Mouse (Mus musculus): ENCODE measurements around the gene Inpp5f. TPM values are rescaled to one million over a fixed set of nuclear protein-coding genes. Genes with fewer than 3 reads are reported as not detected.
"Not testable (repeated sequence)": the region's sequence is repeated elsewhere in the genome, so short reads cannot be mapped to it uniquely, and the experiment has no call there.

Inpp5f gene
- total RNA-seq (2022), result 10 to 100 TPM; 21.7 to 32.3 (median 27.2) TPM

DNA sequence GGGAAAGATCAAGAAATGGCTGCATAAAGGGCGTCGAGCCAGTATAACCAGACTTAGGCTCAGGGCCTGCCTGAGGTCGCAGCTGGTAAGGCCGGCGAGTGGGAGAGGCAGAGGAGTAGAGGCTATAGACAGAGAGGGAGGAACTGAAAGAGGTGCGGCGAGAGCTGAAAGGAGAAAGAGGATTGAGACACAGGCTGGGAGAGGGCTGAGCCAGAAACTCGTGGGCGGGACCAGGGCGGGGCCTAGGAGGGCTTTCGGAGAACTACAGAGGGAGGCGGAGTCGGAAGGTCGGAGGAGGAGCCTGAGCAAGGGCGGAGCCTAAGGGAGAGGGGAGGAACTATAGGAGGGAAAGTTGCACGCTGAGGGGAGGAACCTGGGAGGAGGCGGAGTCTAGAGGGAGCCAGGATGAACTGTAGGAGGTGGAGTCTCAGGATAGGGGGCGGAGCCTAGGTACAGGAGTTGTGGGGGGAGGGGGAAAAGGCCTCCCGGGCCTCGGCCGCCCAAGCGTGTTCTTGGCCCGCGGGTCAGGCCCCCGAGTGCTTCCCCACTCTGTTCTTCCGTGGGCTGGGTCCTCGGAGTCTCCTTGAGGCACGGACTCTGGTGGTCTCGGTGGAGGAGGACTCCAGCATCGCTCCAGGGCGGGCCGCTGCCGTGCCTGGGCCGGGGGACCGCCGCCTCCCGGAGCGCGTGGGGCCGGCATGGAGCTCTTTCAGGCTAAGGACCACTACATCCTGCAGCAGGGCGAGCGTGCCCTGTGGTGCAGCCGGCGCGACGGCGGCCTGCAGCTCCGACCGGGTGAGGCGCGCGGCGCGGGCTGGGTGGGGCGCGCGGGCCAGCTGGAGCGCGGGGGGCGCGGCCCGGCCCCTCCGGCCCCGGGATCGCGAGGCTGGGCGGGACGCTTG, at the start of gene Inpp5f:
Gene Inpp5f, plus strand, starts transcription at position 432 of the 902 bp plus-strand sequence.
- peak; percentile 99 for DNase-seq

DNA sequence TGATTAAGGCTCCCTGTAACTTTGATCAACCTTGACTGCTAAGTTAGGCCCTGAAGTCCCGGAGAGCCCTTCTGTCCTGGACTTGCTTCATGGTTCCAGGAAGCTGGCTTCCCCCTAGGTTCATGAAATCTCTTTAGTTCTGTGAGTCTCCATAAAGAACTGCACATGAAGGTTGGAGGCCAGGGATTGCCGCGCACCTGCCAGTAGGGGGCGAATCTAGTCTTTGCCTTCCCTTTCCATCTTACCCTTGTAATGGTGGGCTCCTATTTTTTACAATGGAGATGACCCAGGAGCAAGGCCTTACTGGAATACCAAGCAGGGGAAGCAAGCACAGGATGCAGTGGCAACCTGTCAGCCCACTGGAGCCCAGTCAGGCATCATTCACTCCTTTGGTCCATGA, 47.8 kb upstream of the Inpp5f start:
- DNase-seq, result no peak

DNA sequence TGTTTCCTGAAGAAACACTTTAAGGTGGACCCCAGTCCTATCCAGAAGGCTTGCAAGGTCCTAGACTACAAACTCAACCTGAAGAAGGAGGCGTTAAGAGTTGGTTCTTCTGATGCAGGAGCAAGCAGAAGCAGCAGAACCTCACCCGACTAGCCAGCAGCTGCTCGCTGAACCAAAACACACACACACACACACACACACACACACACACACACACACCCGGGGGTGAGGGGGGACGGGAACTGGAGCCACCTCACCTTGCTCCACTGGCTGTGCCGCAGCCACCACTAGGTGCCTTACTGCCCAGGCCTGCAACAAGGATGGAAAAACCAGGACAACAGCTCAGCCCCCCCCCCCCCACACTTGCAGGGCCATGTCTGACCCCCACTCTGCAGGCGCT, 44.8 kb upstream of the Inpp5f start:
- DNase-seq, result no peak

DNA sequence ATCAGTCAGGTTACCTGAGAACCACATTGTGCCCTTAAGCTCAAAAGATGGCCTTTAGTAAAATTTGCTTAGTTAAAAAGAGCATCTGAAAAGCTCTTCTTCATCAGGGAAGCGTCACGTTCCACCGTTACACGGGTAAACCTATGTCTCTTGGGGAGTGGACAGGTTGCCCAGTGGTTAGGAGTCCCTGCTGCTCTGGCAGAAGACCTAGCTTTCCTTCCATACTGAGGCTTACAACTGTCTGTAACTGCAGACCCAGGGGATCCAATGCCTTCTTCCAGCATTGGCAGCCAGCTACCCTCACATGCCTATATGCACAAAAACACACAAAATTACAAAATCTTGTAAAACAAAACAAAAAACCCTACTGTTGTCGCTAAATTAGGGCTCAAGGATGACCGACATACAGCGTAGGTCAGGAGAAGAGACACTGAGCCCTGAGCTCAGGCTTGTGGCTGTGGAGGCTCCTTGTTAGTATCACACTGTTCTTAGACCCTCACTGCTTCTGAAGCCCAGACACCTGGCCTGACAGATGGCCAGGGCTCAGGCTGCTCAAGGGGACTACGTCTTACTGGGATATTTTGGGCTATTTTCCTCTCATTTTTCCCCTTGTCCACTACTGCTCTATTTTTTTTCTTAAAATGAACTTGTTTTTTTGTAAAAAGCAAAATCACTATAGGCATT, 43.4 kb upstream of the Inpp5f start:
- no peak for DNase-seq

DNA sequence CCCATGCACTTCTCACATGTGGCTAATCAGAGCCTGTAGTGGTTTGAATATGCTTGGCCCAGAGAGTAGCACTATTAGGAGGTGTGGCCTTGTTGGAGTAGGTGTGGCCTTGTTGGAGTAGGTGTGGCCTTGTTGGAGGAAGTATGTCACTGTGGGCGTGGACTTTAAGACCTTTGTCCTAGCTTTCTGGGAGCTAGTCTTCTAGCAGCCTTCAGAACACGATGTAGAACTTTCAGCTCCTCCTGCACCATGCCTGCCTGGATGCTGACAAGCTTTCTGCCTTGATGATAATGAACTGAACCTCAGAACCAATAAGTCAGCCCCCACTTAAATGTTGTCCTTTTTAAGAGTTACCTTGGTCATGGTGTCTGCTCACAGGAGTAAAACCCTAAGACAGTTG, 41.7 kb upstream of the Inpp5f start:
- not testable (repeated sequence) for DNase-seq

DNA sequence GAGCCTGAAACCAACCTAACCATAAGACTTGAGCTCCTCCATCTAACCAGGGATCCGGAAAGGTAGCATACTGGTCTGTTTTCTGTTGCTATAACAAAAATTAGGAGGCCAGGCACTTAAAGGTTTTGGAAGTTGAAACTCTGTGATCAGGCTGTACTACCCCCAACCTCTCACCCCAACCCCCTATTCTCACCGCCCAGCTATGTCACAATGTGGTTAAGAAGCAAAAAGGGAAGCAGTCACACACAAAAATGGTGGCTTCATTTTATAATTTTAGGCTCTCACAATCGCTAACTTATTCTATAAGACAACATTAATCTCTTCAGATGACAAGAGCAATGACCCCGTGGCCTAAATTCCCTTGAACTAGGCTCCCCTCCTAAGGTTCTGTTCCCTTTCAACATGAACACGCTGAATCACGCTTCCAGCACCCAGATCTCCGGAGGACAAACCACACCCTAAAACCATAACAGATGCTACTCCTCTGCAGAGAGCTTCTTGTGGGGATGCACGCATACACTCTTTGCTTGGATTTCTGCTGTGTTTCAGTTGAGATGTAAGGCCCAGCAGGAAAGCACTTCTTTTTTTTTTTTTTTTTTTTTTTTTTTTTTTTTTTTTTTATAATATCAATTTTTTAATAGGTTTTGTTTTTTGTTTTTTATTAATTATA, 41.0 kb upstream of the Inpp5f start:
- no peak for DNase-seq

DNA sequence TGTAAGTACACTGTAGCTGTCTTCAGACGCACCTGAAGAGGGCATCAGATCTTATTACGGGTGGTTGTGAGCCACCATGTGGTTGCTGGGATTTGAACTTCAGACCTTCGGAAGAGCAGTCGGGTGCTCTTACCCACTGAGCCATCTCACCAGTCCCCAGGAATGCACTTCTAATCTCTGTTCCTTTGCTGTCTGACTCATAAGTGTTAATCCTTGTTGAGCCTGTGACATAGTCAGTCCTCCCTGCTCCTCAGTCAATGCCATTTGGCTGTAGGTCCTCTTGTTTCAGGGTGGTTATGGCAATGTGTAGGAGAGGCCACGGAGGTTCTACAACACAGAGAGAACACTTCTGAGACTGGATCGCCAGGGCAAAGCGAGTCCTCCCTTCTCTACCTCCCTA, 40.5 kb upstream of the Inpp5f start:
- not testable (repeated sequence) for DNase-seq

DNA sequence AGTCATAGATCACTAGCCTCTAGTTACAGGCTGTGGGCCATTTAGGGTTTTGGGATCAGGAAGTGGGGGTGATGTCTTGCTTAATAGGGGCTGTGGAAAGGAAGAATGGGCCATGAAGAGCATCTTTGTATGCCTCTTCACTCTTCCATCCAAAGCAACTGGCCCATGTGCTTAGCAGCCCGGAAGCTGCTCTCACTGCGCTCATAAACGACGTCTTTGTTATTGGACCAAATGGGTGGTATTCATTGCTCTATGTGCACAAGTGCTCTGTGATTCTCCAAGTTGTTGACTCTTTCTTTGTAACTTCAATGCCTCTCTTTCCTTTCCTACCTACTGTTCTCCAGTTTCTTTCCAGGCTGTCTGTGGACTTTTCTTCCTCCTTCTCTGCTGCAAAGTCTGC, 39.1 kb upstream of the Inpp5f start:
- DNase-seq, result no peak

DNA sequence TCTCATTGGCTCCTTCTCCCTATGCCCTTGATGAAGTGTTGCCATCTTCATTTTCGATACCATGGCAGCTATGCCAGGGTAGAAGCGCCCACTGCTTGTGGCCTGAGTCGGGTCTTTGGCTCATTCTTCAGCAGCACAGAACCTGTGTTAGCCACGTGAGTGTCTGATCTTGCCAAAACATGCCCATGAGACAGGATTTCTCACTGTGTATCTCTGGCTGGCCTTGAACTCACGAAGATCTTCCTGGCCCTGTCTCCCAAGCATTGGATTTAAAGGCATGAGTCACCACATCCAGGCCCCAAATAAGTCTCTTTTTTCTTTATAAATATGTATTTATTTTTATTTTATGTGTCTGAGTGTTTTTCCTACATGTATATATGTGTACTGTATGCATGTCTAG, 35.9 kb upstream of the Inpp5f start:
- DNase-seq, result peak; percentile 57

DNA sequence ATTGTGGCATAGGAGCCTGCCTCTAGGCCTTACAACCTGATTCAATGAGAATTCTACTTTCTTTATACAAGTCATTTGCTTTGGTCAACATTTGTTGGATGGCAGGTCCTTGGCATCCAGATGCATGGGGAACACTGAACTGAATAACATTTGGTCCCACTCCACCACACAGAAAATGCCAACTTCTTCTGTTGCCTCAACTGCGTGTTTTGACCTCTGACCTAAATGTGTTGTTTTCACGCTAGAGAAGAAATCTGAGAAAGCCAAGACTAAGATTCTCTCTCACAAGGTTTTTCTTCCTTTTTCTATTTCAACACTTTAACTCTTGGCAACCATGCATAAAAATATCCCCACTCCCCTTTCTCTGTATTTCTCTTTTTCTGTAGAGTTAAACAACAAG, 35.3 kb upstream of the Inpp5f start:
- no peak for DNase-seq

DNA sequence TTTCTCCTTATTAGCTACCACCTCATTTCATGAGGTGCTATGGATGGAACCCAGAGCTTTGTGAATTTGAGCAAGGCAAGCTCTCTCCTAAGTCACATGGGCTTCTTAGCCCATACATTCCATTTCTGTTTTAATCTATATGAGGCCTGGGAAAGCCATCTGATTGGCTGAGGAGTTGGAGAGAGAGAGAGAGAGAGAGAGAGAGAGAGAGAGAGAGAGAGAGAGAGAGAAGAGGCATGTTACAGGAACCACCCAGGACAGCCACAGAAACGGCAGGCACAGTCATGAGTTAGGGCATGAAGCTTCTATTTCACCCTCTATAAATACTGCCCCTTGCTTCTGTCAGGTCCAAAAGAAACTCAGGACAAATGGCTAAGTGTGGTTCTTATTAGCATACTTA, 33.5 kb upstream of the Inpp5f start:
- DNase-seq, result no peak

DNA sequence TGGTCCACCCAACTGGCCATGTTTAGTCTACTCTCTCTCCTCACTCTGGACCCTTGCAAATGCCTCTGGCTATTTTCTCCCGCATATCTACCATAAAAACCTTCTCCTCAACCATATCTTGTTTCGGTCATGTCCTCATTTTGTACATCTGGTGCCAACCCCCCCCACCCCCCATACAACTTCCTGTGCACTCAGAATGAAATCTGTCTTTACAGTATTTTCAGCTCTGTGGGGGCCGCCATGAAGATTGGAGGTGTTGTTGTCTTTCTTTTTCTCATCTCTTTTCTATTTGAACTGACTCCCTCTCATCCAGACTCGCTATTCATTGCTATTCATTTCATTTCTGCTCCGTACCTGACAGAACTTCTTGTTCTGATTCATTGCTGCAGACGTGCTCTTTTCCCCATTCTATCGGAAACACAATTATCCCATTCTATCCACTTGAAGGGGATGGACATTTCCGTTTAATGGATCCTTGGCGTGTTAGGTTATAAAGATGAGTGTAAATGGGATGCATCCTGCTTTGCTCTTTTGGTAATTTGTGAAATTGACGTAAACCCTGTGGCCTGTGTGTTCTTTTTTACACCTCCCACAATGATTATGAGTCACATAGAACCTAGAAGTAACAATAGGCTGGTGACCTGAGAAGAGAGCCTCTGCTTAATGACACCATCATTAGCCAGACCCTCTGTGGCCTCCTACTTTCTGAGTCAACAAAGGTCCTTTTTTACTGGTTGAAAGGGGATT, 32.8 kb upstream of the Inpp5f start:
- no peak for DNase-seq

DNA sequence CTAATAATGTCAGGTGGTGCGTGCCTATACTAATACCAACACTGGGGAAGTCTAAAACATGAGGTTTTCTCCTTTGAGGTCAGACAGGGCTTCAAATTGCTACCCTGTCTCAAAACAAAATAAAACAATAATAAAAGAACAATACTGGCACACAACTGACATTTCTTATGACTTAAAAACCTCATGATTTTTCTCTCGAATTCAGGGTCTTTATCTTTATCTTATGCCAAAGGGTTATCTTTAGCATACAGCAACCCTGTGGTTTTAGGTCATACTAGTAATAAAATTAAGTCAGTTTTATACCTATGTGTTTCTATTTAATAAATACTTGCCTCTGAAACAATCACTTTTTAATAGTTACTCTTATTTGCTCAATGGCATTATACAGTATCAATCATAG, 31.7 kb upstream of the Inpp5f start:
- no peak for DNase-seq

DNA sequence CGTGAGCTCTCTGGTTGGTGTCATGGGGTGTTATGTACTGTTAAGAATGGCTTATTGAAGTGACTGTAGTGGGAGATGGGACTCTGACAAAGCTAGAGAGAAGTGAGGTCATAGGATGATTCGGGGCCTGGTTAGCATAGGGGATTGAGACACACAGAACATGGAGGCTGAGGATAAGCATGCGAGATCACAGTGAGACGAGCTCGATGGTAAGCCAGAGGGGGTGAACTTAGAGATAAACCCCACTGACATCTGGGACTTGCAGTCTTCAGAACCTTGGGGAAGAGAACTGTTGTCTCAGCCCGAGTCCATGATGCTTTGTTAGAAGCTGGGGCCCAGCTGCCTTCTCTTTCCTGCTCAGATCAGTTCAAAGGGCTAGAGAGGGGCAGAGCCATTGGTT, 30.8 kb upstream of the Inpp5f start:
- DNase-seq, result no peak

DNA sequence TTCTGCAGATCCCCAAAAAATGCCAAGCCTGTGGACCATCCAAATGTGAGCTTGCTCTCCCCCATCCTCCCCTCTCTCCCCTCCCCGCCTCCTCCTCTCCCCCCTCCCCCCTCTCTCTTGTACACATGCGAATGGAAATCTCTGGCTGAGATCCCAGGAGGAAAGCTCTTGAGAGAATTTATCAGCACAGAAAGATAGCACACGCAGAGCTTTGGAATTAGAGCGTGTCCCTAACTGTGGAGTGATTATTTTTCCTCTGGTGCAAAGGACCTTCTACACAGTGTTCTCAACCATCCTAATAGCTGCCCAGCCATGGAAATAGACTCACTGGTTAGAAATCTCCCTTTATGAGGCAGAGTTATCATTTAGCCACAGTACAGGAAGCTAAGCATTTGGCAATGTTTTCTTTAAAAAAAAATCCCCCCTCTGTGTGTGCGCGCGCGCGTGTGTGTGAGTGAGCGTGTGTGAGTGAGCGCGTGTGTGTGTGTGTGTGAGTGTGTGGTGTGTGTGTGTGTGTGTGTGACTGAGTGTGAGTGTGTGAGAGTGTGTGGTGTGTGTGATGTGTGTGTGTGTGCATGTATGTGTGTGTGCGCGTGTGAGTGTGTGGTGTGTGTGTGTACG, 29.2 kb upstream of the Inpp5f start:
- no peak for DNase-seq

DNA sequence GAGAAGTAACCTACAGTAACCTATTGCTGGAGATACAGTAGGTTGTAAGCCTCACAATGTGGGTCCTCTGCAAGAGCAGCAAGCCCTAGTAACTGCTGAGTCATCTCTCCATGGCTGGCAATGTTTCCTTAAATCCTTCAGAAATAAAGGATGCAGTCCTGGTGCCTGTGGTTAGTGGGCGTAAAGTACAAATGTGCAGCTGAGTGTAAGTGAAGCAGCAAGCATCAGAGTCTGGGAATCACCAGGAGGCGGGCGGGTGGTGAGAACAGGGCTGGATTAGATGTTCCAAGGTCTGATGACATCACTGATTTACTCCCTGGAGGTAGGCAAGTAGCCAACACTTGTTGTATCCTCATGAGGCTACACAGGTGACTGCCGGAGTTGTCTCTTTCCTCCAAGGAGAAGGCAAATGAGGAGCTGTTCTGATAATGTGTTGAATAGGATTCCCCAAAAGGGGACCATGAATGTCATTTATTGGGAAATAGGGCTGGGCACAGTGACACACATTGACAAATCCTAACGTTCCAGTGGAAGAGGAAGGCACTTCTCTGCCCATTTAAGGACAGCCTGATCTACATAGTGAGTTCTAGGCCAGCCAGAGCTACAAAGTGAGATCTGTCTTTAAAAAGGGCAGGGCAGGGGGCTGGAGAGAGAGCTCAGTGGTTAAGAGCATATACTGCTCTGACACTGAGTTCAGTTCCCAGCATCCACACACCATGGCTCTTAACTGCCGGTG, 27.7 kb upstream of the Inpp5f start:
- peak; percentile 50 for DNase-seq

DNA sequence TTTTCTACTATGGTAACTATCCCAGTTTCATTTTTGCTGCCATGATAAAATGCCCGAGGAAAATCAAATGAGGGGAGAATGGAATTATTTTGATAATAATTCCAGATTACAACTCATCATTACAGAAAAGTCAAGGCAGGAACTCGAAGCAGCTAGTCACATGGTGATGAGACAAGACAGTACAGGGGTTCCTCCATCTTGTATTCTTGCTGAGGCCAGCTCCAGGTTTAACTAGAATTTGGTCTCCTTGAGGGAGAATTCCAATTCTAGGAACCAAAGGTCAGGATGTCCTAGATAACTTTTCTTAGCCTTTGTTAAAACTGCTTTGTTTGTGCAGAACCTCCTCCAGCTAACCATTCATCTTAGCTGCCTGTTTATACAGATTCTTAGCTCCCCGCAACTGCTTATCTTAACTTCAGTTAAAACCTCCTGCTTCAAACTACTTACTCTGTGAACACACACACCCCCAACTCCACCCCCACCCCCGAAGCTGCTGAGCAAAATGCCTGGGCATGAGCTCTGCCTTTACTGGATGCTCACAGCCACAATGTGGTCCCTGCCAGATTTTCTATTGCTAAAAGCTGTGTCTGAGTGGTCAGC, 23.7 kb upstream of the Inpp5f start:
- DNase-seq, result no peak

DNA sequence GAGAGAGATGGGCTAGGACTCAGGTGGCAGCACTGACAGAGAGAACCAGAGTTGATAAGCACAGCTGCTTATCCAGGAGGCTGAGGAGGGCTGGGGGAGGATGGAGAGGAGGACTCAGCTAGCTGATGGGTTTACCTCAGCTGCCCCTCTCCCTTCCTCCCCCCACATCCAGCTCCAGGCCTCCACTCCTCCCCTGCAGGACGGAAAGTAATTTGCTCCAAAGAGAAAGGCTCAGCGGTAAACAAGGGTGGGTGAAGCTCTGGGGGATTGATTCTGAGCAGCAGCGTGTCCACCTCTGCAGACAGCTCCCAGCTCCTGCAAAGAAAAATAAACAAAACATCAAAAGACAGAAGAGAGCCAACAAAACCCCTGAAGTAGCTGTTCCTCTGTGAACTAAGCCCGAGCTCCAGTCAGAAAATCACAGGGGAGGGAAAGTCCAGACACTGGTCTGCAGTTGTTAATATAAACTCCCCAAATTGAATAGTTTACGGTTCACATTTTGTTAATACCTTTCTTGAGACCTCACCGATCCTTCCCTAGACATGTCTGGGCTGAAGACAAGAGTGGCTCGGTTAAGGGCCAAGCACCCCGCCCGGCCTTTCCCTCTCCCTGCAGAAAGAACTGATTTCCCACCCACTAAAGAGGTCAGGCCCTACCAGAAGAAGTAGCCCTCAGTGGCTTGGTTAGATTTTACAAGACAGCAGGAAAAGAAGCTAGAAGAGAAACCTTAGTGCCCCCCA, 19.6 kb upstream of the Inpp5f start:
- no peak for DNase-seq

DNA sequence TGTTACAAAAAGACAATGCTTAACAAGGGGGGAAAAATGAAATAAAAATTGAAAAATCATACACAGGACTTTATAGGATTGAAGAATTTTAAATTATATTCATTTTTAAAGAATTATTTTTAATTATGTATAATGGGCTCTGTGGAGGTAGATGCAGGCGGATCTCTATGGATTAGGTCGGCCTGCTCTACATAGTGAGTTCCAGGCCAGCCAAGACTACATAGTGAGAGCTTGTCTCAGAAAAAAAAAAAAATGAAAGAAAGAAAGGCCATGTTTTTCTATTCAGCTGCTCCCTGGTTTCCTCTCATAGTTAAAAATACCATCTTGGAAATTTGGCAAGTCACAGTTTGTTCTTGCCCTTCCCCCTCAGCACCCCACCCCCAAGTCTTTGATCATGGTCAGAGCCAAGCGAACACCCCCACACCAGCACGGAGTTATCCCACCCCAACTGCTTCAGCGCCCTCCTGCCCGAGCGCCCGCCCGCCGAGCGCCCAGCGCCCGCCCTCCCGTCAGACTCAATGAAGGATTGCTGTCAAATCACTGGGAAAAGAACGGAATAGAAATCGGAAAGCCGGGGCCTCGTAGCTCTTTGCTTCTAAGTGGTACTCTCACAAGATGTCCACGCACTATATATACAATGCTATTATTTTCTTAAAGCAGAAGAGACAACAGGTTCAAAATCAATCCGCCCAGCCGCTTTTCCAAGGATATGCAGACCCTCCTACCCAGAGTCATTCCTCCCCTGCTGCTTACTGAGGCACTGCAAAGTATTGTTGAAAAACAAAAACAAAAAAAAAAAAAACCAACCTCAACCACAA, 18.8 kb upstream of the Inpp5f start:
- peak; percentile 43 for DNase-seq

DNA sequence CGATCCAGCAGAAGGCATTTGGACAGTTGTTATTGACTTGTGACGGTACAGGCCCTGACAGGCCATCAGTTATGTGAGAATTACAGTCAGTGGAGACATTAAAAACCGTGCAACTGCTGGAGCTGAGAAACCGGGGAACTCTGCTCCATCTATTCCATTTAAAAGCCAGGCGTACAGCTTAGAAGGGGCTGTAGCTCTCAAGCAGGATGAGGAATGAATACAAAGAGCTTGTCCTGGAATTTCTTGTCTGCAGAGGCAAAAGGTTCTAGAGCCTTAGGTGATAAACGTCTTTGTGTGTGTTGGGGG, 18.2 kb upstream of the Inpp5f start:
- DNase-seq, result no peak

Data from adrenal gland, adult 8-10 months (tissue).